Mouse (Mus musculus): ENCODE results near the gene Btbd6.
A peak's percentile ranks its signal among the peaks of the same experiment; 100 is the strongest.

The Btbd6 gene

DNA sequence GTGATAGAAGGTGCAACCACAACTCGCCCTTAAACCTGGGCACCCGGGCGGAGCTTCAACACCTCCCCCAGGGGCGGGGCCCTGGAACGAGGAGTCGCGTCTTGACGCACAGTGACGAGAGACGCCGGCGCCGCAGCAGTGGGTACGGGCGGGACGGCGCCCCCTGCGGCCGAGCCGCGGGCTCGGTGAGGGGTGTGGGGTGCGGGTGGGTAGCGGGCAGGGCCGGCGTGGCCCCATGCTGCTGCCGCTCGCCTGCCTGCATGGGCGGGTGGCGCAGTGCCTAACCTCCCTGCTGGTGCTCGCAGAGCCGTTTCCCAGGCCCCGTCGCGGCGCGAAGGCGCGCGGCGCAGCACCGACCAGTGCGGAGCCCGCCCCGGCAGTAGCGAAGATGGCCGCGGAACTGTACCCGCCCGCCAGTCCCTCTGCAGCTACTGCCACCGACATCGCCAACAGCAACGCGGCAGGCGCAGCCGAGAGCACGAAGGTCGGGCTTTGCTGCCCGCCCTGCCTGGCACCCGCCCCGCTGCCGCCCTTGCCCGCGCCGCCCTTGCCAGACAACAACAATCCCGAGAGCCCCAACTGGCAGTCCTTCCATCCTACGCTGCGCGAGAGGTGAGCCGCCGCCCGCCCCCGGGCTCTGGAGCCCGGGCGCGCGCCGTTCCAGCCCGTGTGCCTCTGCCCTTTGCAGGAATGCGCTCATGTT, at the start of gene Btbd6:
TSS of gene Btbd6 (plus strand) at position 112 of the 703 bp plus-strand sequence.
- DNase-seq (ENCODE audit: low spot score): peak; percentile 93

DNA sequence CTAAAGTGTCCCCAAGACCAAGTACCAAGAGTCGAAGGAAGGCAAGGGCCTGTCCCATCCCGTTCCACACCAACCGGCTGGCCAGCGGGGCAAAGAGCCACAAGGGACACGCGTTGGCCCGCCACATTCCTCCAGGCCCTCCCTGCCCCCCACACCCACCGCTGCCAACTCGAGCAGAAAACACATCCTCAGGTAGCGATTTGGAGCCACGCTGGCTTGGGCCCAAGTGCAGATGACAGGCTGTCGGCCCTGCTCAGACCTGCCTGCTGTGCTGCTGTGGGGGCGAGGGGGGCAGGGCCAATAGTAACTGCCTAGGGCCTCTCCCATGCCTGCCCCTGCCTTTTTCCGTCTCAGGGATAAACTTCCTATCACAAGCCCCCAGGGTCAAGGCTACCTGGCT, 49.0 kb upstream of the Btbd6 start:
- DNase-seq (ENCODE audit: low spot score): peak; percentile 85

DNA sequence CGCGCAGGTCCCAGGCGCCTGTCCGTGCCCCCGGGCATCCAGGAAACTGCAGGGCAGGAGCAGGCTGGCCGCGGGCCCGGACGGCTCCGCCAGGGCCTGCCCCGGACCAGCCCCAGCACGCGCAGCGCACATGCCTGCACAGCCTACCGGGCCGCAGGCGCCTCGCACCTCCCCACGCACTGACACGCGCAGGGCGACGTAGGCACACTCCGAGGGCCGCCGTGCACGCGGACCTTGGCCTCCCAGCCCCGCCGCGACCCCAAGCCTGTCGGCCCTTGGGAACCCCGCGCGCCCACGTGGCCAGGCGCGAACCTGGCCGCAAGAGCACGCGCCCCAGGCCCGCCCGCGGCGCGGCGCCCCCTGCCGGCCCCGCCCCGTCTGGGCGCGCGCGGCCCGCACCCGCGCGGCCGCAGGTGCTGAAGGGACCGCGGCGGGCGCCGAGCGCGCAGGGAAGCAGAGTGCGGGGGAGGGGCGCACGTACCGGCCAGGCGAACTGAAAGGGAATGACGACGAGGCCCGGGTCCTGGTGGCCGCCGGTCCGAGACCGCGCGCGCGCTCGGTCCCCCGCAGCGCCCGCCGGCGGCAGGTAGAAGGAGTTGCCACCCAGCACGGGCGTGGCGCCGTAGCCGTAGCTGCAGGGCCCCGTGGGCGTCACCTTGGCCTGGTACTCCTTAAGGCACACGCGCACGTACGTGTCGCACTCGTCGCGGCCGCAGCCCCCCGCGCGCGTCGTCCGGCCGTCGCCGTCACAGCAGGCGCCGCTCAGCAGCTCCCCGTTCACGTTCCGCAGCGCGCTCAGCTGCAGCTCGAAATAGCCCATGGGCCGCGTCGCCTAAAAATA, 47.7 kb upstream of the Btbd6 start:
- DNase-seq (ENCODE audit: low spot score): peak; percentile 80

DNA sequence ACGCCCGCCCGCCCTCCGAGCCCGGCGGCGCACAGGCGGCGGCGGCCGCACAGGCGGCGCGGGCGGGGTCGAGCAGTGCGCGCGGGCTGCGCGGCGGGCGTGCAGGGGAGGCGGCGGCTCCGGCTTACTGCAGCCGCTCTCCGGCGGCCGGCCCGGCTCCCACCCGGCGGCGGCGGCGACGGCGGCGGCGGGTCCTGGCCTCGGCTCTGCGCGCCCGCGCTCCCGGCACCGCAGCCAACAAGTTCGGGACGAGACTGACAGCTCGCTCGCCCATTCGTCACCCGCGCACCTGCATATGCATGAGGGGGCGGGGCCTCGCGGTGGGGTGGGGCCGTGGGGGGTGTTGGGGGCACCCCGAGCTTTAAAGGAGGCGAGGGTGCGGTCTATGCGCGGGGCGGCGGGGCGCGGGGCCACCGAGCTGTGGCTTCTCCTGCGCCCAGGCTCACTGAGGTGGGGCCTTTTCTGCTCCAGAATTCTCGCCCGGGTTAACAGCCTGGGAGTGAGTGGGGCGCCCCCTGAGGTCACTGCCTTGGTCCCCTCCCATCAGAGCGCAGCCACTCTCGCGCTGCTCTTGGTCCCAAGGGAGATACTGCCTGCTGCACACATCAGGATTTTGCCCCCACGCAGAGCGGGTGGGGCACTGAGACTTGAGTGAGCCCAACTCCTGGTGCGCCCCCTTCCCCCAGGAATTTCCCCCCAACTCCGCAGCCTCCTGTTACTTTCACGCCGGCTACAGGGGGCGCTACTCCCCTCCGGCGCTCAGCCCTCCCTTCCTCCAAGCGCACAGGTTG, 46.5 kb upstream of the Btbd6 start, which contains the start of gene Jag2:
TSS of gene Jag2 (minus strand) at position 215 of the 791 bp plus-strand sequence.
- peak; percentile 69 for DNase-seq (ENCODE audit: low spot score)

DNA sequence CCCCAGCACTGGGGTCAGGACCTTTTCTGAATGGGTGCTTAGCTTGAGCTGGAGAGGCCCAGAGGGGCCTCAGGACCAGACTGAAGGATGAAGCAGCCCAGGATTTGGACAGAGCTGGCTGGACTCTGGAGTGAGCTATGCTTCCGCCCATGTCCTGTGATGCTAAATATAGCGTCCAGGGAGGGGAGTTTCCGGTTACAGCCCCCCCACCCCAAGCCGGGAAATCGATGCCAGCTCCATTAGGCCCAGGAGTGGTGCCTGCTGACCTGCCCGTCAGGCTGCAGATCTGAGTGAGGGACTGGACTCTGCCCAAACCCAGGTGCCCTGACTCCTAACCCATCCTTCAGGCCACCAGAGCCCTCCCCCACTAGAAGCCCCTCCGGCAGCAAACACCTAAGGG, 43.6 kb upstream of the Btbd6 start:
- no peak for DNase-seq (ENCODE audit: low spot score)

DNA sequence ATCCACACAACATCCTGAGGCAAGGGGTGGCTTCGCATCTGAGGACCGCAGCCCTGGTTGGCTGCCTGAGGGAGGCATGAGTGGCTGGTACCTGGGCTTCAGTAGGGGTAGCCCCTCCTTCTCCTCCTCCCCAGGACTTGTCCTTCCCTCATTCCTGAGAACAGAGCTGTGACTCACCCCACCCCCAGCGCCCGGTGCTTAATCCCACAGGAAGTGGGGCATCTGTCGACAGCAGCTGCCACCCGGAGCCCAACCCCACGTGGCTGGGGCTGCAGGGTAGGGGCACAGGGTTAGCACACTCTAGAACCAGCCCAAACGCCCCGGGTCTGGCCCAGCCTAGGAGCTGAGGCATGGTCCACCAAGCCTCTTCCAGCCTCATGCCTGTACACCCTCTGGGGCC, 38.4 kb upstream of the Btbd6 start:
- DNase-seq (ENCODE audit: low spot score): peak; percentile 53

DNA sequence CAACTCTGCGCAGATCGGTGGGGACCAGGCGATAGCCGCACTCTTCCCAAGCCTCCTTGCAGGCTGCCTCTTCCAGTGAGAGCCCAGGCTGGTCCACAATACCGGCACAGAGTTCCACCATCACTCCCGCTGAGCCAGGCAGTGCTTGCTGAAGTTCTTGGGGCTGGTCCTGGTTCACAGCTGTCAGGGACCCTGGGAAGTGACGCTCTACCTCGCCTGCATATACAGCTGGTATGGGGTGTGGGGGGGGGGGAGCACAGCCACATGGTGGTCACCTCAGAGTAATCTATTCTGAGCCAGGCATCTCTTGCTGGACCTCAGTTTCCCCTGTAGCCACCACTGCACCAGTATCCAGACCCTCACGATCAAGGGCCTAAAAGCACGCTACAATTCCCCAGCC, 37.9 kb upstream of the Btbd6 start:
- no peak for DNase-seq (ENCODE audit: low spot score)

DNA sequence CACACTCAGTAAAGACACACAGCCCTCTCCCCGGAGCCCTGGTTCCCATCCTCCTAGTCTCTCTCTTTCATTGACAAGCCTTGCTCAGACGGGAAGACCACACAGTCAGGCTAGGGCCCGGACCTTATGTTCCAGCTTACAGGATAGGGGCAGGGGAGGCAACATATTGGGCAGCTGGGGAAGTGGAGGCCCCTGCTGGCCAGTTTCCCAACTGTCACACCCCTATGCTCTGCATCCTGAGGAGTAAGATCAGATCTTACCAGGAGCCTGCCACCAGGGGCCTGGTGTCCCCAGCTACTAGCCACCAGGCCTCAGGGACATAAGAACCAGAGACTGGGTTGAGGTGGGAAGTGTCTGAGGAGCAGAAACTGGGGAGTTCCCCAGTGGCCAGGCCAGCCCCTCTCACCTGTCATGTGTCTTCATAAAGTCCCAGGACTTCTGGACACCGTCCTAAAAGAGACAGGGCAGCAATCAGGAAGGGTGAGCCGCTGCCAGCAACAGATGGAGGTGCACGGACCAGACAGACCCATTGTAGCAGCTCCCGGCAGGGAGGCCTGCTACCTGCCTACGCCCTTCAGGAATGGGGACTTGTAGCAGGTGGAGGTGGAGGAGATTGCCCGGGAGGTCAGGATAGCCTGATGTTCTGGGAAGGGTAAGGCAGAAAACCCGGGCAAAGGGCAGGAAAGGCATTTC, 37.3 kb upstream of the Btbd6 start:
- DNase-seq (ENCODE audit: low spot score): no peak

DNA sequence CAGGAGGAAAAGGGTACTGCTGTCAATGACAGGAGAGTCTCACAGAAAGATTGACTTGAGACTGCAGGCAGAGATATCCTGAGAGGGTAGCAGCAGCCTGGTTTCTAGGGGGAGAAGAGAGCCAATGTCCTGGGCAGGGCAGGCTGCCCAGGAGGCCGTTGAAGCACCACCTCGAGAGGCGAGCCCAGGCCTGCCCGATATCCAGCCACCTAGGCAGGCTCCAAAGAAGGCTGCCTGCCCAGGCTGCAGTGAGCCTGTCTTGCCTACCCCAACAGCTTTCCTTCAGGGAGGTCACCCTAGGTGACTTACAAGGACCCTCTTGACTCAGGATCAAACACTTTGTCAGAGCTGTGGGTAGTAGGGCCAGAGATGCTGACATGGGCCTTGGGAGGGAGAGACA, 36.0 kb upstream of the Btbd6 start:
- DNase-seq (ENCODE audit: low spot score): peak; percentile 53

DNA sequence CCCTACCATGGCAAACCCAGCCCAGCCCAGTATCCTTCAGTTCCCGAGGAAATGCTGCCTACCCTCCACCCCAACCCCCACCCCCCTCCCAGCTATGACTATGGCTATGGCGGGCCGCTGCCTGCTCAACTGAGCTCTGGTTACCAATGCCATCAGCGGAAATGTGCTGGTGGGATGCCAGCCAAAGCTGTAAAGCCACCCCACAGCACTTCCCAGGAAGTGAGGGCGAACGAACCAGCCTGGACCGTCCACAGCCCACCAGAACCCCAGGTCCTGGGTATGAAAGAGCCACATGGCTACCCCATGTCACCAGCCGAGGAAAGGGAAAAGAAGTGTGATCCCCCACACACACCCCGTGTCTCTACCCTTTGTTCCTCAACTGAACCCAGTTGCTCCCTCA, 35.6 kb upstream of the Btbd6 start:
- DNase-seq (ENCODE audit: low spot score): no peak

DNA sequence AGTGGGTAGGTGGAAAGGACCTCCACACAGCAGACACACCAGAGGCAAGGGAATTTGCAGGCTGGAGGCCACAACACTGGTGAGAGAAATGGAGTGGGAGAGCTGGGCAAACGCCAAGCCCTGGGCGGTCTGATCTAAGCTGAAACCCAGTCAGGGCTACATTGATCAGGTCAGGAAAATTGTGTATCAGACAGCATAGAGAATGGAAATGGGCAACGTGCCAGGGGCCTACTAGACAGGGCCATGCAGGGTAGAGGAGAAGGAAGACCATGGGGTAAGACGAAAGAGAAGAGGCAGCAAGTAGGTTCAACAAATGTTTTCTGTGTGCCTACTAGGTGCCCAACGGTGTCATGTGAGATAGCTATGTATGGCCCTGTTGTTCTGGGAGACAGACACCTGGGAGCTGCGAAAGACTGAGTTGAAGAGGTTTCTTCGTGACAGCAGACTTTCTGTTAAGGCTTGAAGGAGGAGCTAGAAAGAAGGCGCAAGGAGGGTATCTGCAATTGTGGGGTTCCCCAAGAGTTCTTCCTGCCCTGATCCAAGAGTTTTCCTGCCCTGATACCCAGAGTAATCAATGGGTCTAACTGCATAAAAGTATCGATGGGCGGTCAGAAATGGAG, 35.0 kb upstream of the Btbd6 start:
- DNase-seq (ENCODE audit: low spot score): peak; percentile 53

DNA sequence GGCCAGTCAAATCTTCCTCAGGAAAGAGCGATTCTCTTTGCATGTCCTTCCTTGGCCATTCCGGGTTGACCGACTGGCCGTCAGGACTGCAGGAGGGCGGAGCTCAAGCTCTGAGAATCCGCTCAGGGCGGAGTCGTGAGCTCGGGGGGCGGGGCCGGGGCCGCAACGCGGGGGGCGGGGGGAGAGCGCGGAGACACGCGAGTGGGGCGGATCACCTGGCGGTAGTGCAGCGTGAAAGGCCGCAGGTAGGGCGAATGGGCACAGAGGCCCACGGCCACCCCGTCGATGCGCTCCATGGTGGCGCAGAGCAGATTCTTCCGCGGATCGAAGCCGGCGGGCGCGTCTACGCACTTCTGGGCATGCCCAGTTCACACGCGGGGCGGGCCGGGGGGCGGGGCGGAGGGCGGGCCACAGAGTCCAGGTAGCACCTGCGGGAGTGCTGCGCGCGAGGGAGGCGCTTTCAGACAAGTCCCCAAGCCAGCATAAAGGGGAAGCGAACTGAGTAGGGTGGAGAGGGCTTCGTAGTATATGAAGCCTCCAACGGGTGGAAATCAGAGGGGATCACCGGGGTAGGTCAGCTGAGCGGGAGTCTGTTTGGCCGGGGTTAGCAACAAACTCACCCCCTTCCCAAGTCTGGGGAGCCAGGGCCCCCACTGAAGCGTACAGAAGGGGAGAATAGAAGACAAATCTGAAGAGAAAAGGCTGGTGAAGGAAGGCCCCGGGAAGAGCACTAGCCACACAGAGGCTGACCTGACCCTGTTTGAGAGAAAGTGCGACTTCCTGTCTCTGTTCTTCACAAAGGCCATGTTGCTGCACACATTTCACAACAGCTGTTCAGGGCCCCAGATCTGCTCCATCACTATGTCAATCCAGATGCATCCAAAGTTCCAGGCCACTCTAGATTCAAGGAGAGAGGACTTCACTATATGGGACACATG, 34.2 kb upstream of the Btbd6 start, which contains the start of gene Nudt14:
TSS of gene Nudt14 (minus strand) at position 349 of the 938 bp plus-strand sequence.
- DNase-seq (ENCODE audit: low spot score): peak; percentile 82

DNA sequence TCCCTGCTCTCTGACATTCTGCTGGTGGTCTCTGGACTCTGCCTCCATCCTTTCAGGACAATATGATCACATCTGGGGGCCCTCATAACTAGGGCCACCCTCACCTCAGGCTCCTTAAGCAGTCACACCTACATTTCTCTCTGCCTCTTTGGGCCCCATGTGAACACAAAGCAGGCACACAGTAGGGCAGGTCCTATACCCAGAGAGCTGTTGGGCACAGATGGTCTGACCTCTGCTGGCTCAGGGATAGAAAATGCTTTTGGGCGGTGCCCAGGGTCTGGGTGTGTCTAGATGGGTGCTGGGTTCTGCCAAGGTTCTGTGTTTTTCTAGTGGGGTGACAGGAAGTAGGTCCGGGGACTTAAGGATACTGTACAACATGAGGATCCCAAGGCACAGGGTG, 32.6 kb upstream of the Btbd6 start:
- no peak for DNase-seq (ENCODE audit: low spot score)

DNA sequence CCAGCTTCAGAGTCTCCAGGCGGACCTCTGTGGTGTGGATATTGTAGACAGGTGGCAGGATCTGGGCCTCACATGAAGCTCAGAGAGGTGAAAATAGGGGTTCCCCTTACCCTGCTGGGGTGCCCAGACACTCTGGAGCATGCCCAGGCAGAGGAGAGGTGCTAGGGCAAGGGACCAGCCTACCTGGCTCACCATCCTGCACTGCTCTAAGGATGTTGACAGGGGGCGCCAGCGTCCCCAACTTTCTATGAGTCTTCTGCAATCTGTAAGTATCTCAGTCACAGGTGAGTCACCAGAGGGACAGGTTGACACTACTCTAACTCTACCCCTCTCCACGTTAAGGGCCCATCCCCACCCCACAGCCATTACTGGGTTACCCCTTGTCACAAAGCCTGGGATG, 29.0 kb upstream of the Btbd6 start:
- DNase-seq (ENCODE audit: low spot score): no peak

DNA sequence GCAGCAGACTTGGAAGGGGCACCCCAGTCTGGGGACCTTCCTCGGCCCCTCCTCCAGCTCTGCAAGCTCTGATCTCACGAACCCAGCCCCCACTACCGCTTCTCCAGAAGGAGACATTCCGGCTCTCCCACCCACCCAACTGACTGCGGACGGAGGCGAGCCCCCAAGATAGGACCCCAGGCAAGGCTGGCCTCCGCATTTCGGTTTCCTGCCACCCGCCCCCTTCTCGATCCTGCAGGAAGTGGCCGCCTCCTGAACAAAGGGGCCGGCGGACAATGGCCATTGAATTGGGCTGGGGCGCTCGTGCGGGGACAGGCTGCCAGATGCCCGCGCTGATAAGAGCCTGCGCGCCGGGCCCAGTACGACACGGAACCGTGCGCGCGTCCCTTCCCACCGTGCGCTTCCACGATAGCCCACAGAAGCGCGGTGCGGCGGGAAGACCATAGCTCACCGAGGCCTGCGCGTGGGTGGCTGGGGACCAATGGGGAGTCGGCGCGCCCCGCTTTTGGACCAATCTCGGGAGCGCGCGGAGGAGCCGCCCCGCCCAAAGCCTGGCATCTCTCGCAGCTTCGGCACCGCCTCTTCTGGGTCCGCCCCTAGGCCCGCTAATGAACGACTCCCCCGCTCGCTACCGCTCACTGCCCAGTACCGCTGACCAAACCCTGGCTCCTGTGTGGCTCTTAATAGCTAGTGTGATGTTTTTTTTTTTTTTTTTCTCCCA, 26.1 kb upstream of the Btbd6 start:
- DNase-seq (ENCODE audit: low spot score): peak; percentile 90

DNA sequence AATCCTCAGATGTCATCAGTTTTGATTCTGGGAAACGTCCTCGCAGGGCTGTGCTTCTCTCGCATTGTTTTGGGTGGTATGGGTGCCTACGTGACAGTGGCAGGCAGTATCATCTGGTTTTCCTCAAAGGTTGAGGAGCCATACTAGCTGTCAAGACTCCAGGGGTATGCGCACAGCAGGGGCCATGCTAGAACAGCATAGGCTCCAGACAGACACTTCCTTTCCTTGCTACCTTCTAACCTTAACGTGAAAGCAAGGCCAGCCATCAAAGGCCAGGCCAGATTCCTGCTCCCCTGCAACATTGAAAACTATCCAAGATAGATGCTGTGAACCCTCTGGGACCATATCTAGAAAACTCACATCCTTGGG, 25.5 kb upstream of the Btbd6 start:
- no peak for DNase-seq (ENCODE audit: low spot score)

DNA sequence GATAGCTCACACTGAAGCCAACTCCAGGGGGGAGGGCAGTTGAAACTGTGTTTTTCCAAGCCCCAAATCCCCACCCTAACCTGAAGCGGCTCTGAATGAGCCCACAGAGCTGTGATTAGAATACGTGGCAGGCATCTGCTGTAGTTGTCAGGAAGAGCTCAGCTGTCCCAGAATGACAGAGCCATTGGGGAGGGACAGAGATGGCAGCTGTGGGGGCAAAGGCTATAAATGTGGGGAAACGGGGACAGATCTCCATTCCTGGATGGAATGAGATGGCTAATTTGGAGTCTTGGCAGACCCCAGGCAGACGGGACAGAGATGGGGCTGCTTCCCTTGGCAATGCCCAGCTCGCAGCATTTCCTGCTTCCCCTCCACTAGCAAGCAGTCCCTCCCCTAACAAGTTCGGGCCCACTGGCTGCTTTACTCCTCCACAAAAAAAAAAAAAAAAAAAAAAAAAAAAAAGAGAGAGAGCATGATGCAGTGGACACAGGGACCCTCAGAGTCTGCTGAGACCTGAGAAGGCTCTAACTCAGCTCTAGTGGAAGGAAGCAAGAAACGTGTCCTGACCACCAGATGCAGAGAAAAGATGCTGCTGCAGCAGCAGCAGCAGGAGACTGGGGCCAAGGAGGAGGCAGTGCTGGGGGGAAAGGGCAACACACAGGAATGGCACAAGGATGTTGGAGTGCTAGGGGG, 25.0 kb upstream of the Btbd6 start:
- DNase-seq (ENCODE audit: low spot score): no peak

DNA sequence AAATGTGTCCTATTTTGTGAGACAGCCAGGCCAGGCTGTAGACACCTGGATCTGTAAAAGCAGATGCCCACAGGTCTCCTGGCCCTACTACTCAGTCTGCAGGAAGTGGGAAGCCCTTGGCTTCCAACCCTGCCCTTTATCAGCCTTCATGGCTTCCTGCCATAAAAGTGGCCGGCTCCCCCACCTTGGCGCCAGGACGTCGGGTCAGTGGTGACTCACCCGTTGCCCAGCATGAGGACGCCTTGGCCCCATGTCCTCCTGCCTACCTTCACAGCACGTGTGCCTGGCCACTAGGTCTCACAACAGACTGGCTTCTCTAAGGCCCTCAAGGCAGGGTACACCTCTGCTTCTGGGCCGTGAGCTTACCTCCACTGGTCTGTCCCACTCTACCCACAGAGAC, 23.8 kb upstream of the Btbd6 start:
- DNase-seq (ENCODE audit: low spot score): peak; percentile 80

DNA sequence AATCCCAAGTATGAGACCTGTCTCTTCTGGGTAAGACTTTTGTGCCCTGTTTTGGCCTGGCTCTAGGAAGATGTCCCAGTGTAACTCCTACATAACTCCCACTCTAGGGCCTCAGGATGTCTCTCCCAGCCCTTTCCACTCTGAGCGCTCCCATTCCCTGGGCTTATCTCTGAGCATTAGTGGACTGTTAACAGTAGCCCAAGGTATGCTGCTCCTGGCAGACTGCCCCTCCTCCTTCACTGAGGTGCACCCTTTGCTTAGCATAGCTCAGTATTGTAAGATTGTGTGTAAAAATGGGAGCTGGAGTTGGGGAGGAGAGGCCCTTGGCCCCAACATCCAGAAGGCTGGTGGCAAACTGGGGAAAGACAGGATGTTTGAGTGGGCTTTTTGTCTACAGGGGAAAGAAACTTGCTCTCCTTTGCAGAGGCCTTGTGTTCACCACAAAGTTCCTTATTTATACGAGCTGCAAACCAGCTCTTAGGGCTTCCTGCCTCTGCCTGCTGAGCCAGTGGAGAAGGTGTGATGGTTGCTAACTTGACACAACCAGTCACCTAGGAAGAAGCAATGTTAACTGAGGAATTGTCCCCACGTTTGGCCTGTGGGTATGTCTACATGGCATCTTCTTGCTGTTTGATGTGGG, 23.2 kb upstream of the Btbd6 start:
- no peak for DNase-seq (ENCODE audit: low spot score)

All from urinary bladder, postnatal 14 days (tissue).